Mouse (Mus musculus) liver, embryonic 15.5 days (tissue): ENCODE data around the gene Hist1h2an. TPM values are rescaled to one million over a fixed set of nuclear protein-coding genes. Genes with fewer than 3 reads are reported as not detected.
"Not testable (repeated sequence)": the region's sequence is repeated elsewhere in the genome, so short reads cannot be mapped to it uniquely, and the experiment has no call there.

ENCODE experiments used
- ATAC-seq: fragments of 200-750 bp; cut with Nextera tagmentation; 2 replicates; pipeline ENCODE4 v1.8.0; 2017; ENCODE audit warnings: moderate number of reproducible peaks, mild to moderate bottlenecking, moderate library complexity; ENCODE audit not compliant: insufficient read depth
- H3K27ac ChIP-seq: fragments of 300-500 bp; sonication (generic); replicated peaks from 2 replicates; pipeline ENCODE4 v1.5.1; 2015; ENCODE audit warnings: mild to moderate bottlenecking, inconsistent platforms
- H3K27me3 ChIP-seq: fragments of 300-500 bp; sonication (generic); 2 replicates; pipeline ENCODE4 v1.6.1; 2015; ENCODE audit warnings: mild to moderate bottlenecking, inconsistent platforms
- H3K36me3 ChIP-seq: fragments of 300-500 bp; sonication (generic); replicated peaks from 2 replicates; pipeline ENCODE4 v1.6.1; 2015; ENCODE audit warnings: moderate library complexity, mild to moderate bottlenecking, inconsistent platforms
- H3K4me1 ChIP-seq: fragments of 300-500 bp; sonication (generic); replicated peaks from 2 replicates; pipeline ENCODE4 v1.6.1; 2015; ENCODE audit warnings: inconsistent platforms
- H3K4me2 ChIP-seq: fragments of 300-500 bp; sonication (generic); 2 replicates; pipeline ENCODE4 v1.6.1; 2015; ENCODE audit warnings: moderate library complexity, mild to moderate bottlenecking, inconsistent platforms
- H3K4me3 ChIP-seq: fragments of 300-500 bp; sonication (generic); replicated peaks from 2 replicates; pipeline ENCODE4 v1.5.1; 2015; ENCODE audit warnings: mild to moderate bottlenecking, inconsistent platforms
- H3K9ac ChIP-seq: fragments of 300-500 bp; sonication (generic); 2 replicates; pipeline ENCODE4 v1.6.1; 2015; ENCODE audit warnings: moderate library complexity, mild to moderate bottlenecking, inconsistent platforms
- H3K9me3 ChIP-seq: fragments of 300-500 bp; sonication (generic); replicated peaks from 2 replicates; pipeline ENCODE4 v1.6.1; 2016; ENCODE audit warnings: inconsistent platforms
- WGBS: fragments of 180-500 bp; shearing (Covaris S2); methylation state at CpG from one replicate; pipeline ENCODE4 v1.1.7; 2015; ENCODE audit warnings: mixed read lengths; ENCODE audit not compliant: insufficient replicate concordance; 5-methylcytosine and 5-hydroxymethylcytosine counted together
- polyA plus RNA-seq: library from polyadenylated mRNA; unstranded; fragments of >200 nt; fragmentation: Nextera tagmentation; extraction: Ambion mirVana; gene quantifications from 2 replicates; pipeline ENCODE4 v1.2.1, GENCODE M21; 2015

Gene Hist1h2an
- polyA plus RNA-seq: 10.9 and 14.7 TPM in 2 replicates

- H3K9me3 ChIP-seq: not testable (repeated sequence)
- H3K4me1 ChIP-seq: peaks cover 57% of the 10 kb centered on the region
- under 1% methylated on average over 37 of the region's 63 CpGs for whole genome bisulfite sequencing
Measured at GRCm38 (mm10) chr13:21786899-21787629, at the start of gene Hist1h2an, which contains the start of gene Hist1h2bp. Gene Hist1h2an (minus strand): TSS chr13:21787218. Gene Hist1h2bp (plus strand): TSS chr13:21787461.

GRCm38 (mm10) chr13:21833461-21833860 lies 46.4 kb upstream of the Hist1h2an start, which contains the start of the genes Hist1h2ap and Hist1h2br:
Gene Hist1h2ap (minus strand): TSS chr13:21833507.
Gene Hist1h2br (plus strand): TSS chr13:21833743.
- H3K9me3 ChIP-seq, H3K4me3 ChIP-seq, H3K9ac ChIP-seq, H3K27me3 ChIP-seq, H3K36me3 ChIP-seq, H3K4me2 ChIP-seq, H3K27ac ChIP-seq: not testable (repeated sequence)
- WGBS: no CpG with 5 or more reads among the region's 24 CpGs
- ATAC-seq: peak; percentile 84
- peaks cover 15% of the 10 kb centered on the region for H3K4me1 ChIP-seq

More at GRCm38 (mm10) chr13:21786899-21787629, at the start of gene Hist1h2an, which contains the start of gene Hist1h2bp:
- H3K9ac ChIP-seq: peak within 1 kb of the TSS; percentile 65
- not testable (repeated sequence) for H3K27me3 ChIP-seq, H3K36me3 ChIP-seq
- ATAC-seq: peak; percentile 85
- peak within 1 kb of the TSS; percentile 100 for H3K27ac ChIP-seq
- peak within 1 kb of the TSS; percentile 73 for H3K4me2 ChIP-seq
- H3K4me3 ChIP-seq: peak within 1 kb of the TSS; percentile 50

- not testable (repeated sequence) for H3K9ac ChIP-seq, H3K36me3 ChIP-seq, H3K27me3 ChIP-seq, H3K9me3 ChIP-seq
- Histone ChIP-seq H3K4me1 (peaks cover 15% of the 10 kb centered on the region), H3K4me3 (peak within 1 kb of the TSS; percentile 37), H3K4me2 (peak within 1 kb of the TSS; percentile 50), H3K27ac (peak within 1 kb of the TSS; percentile 81)
- peak; percentile 63 for ATAC-seq
- 0% methylated on average over 24 of the region's 58 CpGs for WGBS
Measured at GRCm38 (mm10) chr13:21831418-21832394, 44.7 kb upstream of the Hist1h2an start, which contains the start of gene Hist1h4n. Gene Hist1h4n (minus strand): TSS chr13:21832196.

- no peaks in the 10 kb centered on the region for H3K27me3 ChIP-seq
- peaks cover 15% of the 10 kb centered on the region for H3K4me1 ChIP-seq
- H3K4me2 ChIP-seq: peak overlapping the region; percentile 58
- no peak for ATAC-seq
- peak overlapping the region; percentile 54 for H3K9ac ChIP-seq
- 78% methylated on average over 10 of the region's 10 CpGs for WGBS
- peaks cover 8% of the 10 kb centered on the region; the same call in 1 of the 2 replicates for H3K36me3 ChIP-seq
- peak overlapping the region; percentile 42 for H3K4me3 ChIP-seq
- no peaks in the 10 kb centered on the region for H3K9me3 ChIP-seq
- peak overlapping the region; percentile 84 for H3K27ac ChIP-seq
Measured at GRCm38 (mm10) chr13:21830344-21830743, 43.3 kb upstream of the Hist1h2an start.

GRCm38 (mm10) chr13:21828511-21828910 lies 41.5 kb upstream of the Hist1h2an start:
- no peaks in the 10 kb centered on the region for H3K9me3 ChIP-seq
- no peak overlapping the region for H3K4me3 ChIP-seq
- ATAC-seq: no peak
- peak overlapping the region; percentile 84; the same call in 1 of the 2 replicates for H3K27ac ChIP-seq
- H3K4me1 ChIP-seq: peaks cover 15% of the 10 kb centered on the region
- H3K9ac ChIP-seq: no peak overlapping the region
- H3K27me3 ChIP-seq: no peaks in the 10 kb centered on the region
- 82% methylated on average over 3 of the region's 3 CpGs for WGBS
- H3K4me2 ChIP-seq: no peak overlapping the region
- H3K36me3 ChIP-seq: peaks cover 8% of the 10 kb centered on the region; the same call in 1 of the 2 replicates

- H3K4me2 ChIP-seq, ATAC-seq, H3K36me3 ChIP-seq, H3K4me3 ChIP-seq, H3K9me3 ChIP-seq, H3K9ac ChIP-seq, H3K4me1 ChIP-seq, H3K27me3 ChIP-seq, H3K27ac ChIP-seq: not testable (repeated sequence)
- 72% methylated on average over 7 of the region's 16 CpGs for WGBS
Measured at GRCm38 (mm10) chr13:21820082-21820890, 33.3 kb upstream of the Hist1h2an start.

- Histone ChIP-seq H3K27ac (peak overlapping the region; percentile 88), H3K4me2 (peak overlapping the region; percentile 50), H3K9ac (peak overlapping the region; percentile 27; the same call in 1 of the 2 replicates), H3K4me3 (peak overlapping the region; percentile 36)
- not testable (repeated sequence) for H3K4me1 ChIP-seq, H3K36me3 ChIP-seq, H3K27me3 ChIP-seq, H3K9me3 ChIP-seq
- 0% methylated on average over 14 of the region's 14 CpGs for WGBS
- peak; percentile 48 for ATAC-seq
Measured at GRCm38 (mm10) chr13:21812092-21812491, 25.1 kb upstream of the Hist1h2an start.

GRCm38 (mm10) chr13:21811539-21811938 lies 24.5 kb upstream of the Hist1h2an start, which contains the start of gene Hist1h4m:
Gene Hist1h4m (plus strand): TSS chr13:21811746.
- H3K4me1 ChIP-seq, H3K27me3 ChIP-seq, H3K9me3 ChIP-seq, H3K36me3 ChIP-seq: not testable (repeated sequence)
- H3K27ac ChIP-seq: peak within 1 kb of the TSS; percentile 88
- H3K4me3 ChIP-seq: peak within 1 kb of the TSS; percentile 36
- no CpG with 5 or more reads among the region's 24 CpGs for WGBS
- ATAC-seq: peak; percentile 12
- peak within 1 kb of the TSS; percentile 27; the same call in 1 of the 2 replicates for H3K9ac ChIP-seq
- H3K4me2 ChIP-seq: peak within 1 kb of the TSS; percentile 50

- no CpG with 5 or more reads among the region's 8 CpGs for WGBS
- not testable (repeated sequence) for H3K27ac ChIP-seq, H3K4me2 ChIP-seq, H3K27me3 ChIP-seq, H3K4me3 ChIP-seq, H3K9ac ChIP-seq, H3K36me3 ChIP-seq, H3K9me3 ChIP-seq, H3K4me1 ChIP-seq
- 0 out of 2 replicates have a peak, but pooled peaks have one; percentile 2 for ATAC-seq
Measured at GRCm38 (mm10) chr13:21811074-21811473, 24.1 kb upstream of the Hist1h2an start.

GRCm38 (mm10) chr13:21810073-21810472 lies 23.1 kb upstream of the Hist1h2an start, which contains the start of the genes Hist1h2bq and Hist1h2ao:
Gene Hist1h2bq (minus strand): TSS chr13:21810197.
Gene Hist1h2ao (plus strand): TSS chr13:21810465.
- no CpG with 5 or more reads among the region's 23 CpGs for WGBS
- ATAC-seq: peak; percentile 87
- not testable (repeated sequence) for H3K4me1 ChIP-seq, H3K36me3 ChIP-seq, H3K9me3 ChIP-seq, H3K9ac ChIP-seq, H3K4me3 ChIP-seq, H3K4me2 ChIP-seq, H3K27me3 ChIP-seq, H3K27ac ChIP-seq
